Mouse (Mus musculus): ENCODE results near the gene Synrg.

Synrg gene

GRCm38 (mm10) chr11:84078601-84079000 lies 114.4 kb downstream of the Synrg start:
- no peak for DNase-seq

GRCm38 (mm10) chr11:84079361-84079760 lies 115.1 kb downstream of the Synrg start:
- DNase-seq = no peak

GRCm38 (mm10) chr11:84079887-84080286 lies 115.7 kb downstream of the Synrg start:
- no peak for DNase-seq

GRCm38 (mm10) chr11:84080327-84080726 lies 116.1 kb downstream of the Synrg start:
- DNase-seq = no peak

GRCm38 (mm10) chr11:84081901-84082300 lies 117.7 kb downstream of the Synrg start:
- DNase-seq = no peak

- DNase-seq = no peak
Measured at GRCm38 (mm10) chr11:84090572-84090971, 126.3 kb downstream of the Synrg start.
